Mouse (Mus musculus): ENCODE results near the gene Nudt22.

Gene Nudt22

DNA sequence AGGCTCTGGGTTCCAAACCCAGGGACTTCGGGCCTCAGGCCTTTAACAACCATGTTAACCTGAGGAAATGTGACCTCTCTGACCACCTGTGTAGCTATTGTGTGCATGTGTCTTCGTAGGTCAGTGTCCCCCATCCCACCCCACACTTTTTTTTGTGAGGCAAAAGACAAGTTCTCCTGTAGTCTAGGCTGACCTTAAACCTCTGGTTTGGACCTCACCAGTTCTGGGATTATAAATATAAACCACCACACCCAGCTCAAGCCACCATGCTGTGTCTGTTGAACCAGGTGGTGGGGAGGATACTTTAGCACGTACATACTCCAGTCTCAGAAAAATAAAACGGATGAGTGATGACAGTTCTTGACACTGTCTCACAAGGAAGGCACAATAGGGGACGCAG lies 46.0 kb downstream of the Nudt22 start:
- DNase-seq (ENCODE audit: low spot score): no peak

DNA sequence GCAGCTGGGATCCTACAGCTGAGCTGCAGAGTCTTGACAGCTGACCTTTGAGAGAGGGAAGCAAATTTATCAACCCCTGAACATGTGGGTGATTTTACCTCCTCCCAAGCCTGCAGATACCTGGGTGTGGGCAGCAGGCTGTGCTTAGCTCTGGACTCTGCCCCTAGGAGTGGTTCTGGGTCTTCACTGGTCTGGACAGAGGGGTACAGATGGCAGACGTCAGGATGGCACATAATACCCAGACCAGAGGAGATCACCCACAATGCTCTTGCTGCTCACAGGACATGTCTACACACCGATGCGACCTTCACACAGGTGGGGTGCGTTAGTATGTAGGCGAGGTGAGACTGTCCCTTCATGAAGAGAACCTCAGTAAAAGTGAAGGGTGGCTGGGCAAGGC lies 46.4 kb downstream of the Nudt22 start:
- no peak for DNase-seq (ENCODE audit: low spot score)

DNA sequence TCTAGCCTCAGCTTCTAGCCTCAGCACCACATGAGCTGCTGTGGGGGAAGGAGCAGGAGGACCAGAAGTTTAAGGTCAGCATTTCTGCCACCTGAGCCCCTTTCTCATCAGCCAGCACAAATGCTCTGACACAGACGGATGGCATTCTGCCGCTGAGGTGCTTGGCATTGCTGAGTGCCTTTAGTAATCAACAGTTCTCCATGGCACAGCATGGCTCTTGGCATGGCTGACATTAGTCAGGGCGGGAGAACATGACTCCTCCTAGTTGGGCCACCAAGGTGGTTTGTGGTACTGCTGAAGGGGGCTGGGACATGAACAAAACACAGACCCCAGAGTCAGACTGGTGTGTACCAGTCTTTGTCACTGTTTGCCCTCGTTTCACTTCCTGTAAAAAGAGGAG lies 47.7 kb downstream of the Nudt22 start:
- no peak for DNase-seq (ENCODE audit: low spot score)

DNA sequence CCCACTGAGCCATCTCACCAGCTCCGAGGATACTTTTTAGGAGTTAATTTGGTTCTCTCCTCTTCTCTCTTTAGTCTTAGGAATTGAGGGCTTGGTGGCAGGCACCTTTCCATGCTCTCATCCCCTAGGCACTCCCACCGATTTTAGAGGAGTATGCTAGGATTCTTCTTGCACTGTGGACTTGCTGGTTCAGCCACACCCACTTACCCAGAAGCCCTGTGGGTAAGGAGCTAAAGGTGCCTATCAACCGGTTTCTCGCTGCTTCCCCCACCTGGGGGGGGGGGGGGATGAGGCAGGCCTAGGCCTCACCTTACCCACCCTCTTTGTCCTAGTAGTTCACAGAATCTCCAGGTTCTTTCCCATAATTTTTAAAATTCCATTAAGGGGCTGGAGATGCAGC lies 48.2 kb downstream of the Nudt22 start:
- no peak for DNase-seq (ENCODE audit: low spot score)

DNA sequence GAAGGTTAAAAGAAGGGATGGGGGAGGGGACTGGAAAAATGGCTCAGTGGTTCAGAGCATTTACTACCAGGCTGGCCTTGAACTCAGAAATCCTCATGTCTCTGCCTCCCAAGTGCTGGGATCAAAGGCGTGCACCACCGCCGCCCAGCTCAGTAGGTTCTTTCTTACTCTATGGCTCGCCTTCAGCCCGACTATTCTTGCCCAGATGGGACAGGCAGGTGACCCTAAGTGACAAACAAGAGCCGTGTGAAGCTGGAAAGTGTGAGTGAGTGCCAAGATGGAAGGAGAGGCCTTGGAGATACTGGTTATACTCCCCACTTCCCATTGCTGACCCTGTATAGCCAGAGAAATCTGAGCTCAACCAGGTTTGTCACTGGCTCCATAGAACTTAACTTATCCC lies 52.2 kb downstream of the Nudt22 start:
- DNase-seq (ENCODE audit: low spot score): no peak
